Mouse (Mus musculus) neutrophil, adult 59 days (primary cell): ENCODE measurements around the gene Dcaf7. TPM values are rescaled to one million over a fixed set of nuclear protein-coding genes. Genes with fewer than 3 reads are reported as not detected.

ENCODE experiments used
- total RNA-seq, 2 experiments: library from RNA; stranded (reverse); gene quantifications; 1 replicate in 1 of 2; 2 replicates in 1 of 2; pipeline ENCODE4 v1.2.4; 2023

The Dcaf7 gene
- 10 to 100 TPM; 48.1 to 54.6 TPM for total RNA-seq

GRCm38 (mm10) chr11:106036548-106037417 lies at the start of gene Dcaf7:
Gene Dcaf7 (plus strand): TSS chr11:106036872.

GRCm38 (mm10) chr11:105994375-105994774 lies 42.3 kb upstream of the Dcaf7 start, which contains the start of gene Ace3:
Gene Ace3 (plus strand): TSS chr11:105994675.

DNA sequence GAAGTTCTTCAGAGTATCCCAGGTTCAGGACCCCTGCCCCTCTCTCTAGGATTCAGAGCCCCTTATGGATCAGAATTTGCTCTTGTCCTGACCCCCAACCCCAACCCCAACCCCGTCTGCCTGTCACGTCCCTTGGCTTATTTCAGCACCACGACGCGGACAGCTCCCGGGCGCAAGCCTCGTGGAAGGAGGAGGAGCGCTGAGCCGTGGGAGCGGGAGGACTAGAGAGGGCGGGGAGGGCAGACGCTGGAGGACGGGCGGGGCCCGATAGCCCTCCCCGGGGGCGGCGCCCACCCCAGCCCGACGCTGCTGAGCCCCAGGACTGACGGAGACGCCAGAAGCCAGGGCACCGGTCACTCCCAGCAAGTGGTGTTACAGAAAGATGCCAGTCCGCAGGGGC lies 28.9 kb upstream of the Dcaf7 start, which contains the start of gene Kcnh6:
TSS of gene Kcnh6 (plus strand) at position 304 of the 400 bp plus-strand sequence.

DNA sequence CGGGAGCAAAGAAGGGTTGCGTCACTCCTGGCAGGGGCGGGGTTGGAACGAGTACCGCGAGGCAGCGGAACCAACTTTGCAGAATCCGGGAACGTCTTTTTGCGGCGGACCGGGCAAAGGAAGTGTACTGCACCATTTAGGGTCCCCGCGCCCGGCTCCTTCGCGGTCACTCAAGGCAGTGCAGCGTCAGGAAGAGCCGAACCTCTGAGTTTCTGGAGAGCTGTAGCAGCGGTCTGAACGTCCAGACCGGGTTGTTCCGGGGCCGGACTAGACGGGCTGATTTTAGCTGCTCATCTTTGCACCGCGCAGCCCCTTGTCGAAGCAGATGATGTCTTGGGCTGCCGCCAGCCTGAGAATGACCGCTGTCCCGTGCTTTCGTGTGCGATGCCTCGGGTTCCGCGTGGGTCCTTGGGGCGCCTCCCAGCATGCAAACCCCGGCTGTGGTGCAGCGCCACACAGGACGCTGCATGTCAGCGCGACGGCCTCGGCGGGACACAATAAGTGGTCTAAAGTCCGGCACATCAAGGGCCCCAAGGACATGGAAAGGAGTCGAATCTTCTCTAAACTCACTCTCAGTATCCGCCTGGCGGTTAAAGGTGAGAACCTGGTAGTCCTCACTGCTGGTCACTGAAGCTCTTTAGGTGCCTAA lies 29.4 kb downstream of the Dcaf7 start, which contains the start of gene Taco1:
TSS of gene Taco1 (plus strand) at position 139 of the 649 bp plus-strand sequence.

DNA sequence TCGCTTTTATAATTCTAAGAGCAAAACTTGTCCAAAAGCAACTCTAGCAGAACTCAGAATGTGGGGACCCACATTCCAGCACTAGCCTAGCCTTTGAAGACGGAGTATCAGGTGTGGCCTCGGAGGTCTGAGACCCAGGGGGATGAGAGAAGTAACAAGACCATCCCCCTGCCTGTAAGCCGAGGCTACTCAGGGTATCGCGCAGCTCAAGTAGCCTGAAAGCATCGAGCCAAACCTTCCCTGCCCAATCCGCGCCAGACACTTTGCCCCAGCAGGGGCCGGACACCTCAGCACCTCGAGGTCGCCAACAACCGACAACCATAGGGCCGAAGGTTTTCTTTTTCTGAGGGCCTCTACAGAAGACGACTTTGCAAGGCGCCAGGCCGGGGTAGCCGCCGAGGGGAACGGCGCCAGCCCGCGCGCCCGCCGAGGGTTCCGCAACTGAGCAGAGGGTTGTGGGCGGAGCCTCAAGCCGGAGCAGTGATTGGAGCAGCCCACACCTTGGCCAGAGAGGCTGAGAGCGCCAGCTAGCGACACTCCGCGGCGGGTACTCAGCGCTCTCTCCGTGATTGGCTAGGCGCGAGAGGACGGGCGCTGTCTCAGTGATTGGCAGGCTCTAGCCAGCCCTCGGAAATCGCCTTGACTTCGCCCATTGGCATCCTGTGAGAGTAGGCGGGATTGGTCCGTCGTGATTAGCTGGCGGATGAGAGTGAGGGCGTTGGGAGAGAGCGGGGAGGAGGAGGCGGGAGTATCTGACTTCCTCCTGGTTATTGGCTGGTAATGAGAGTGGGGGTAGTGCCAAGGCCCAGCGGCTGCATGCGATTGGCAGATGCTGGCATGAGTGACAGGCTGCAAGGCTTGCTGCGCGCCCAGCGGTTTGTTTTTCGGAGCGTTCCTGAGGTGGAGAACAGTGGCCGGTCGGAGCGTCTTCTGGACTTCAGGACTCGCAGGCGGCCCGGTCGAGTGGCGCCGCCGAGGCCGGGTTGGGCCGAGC lies 47.3 kb downstream of the Dcaf7 start, which contains the start of gene Map3k3:
TSS of gene Map3k3 (plus strand) at position 906 of the 994 bp plus-strand sequence.

Other genes with a start within 250 kb of the Dcaf7 start
- under 1 TPM in 1 of 2 experiments, not detected in 1; 0.84 TPM for gene Cyb561, start 83.5 kb upstream of the Dcaf7 start, total RNA-seq
- 1 to 10 TPM; 2.2 to 2.4 TPM for gene Ace, start 68.9 kb upstream of the Dcaf7 start, total RNA-seq
- not detected for gene Ace3, start 42.2 kb upstream of the Dcaf7 start, total RNA-seq
- gene Kcnh6, start 28.7 kb upstream of the Dcaf7 start, total RNA-seq: not detected
- gene Taco1, start 29.2 kb downstream of the Dcaf7 start, total RNA-seq: 1 to 10 TPM; 5.8 to 5.9 TPM
- gene Map3k3, start 47.7 kb downstream of the Dcaf7 start, total RNA-seq: 100 to 1,000 TPM; 195 to 202 TPM
- gene Gm10840, start 124.0 kb downstream of the Dcaf7 start, total RNA-seq: 1 to 10 TPM; 1.7 to 5.7 TPM
- gene Limd2, start 124.0 kb downstream of the Dcaf7 start, total RNA-seq: 100 to 1,000 TPM; 442 to 451 TPM
- 10 to 100 TPM; 21.5 to 24.7 TPM for gene Strada, start 165.3 kb downstream of the Dcaf7 start, total RNA-seq
- 10 to 100 TPM; 30.8 to 41.2 TPM for gene Ccdc47, start 179.5 kb downstream of the Dcaf7 start, total RNA-seq
- gene Ddx42, start 180.1 kb downstream of the Dcaf7 start, total RNA-seq: 10 to 100 TPM; 34.5 to 35.3 TPM
- gene Ftsj3, start 219.2 kb downstream of the Dcaf7 start, total RNA-seq: 10 to 100 TPM; 20.8 to 20.9 TPM
- 10 to 100 TPM; 28.5 to 35.0 TPM for gene Psmc5, start 219.3 kb downstream of the Dcaf7 start, total RNA-seq
- gene Smarcd2, start 236.1 kb downstream of the Dcaf7 start, total RNA-seq: 10 to 100 TPM; 91.3 to 96.2 TPM
- under 1 TPM; 0.11 to 0.22 TPM for gene Tcam1, start 239.8 kb downstream of the Dcaf7 start, total RNA-seq